Mouse (Mus musculus) spleen, adult 2 months (tissue): ENCODE measurements at regions not wholly inside any gene's neighbourhood (a gene's known extent, or its start where the extent isn't known, plus 50 kb on each side); places are given as distances from the start of the nearest gene placed in this dataset.

Source experiments
- CTCF ChIP-seq: fragments of 200-500 bp; IDR thresholded peaks from 2 replicates; pipeline ENCODE4 v1.5.1; 2011; ENCODE audit warnings: mild to moderate bottlenecking, inconsistent platforms; ENCODE audit not compliant: insufficient read depth, insufficient read length, insufficient replicate concordance; ENCODE audit errors: extremely low read depth
- POLR2A ChIP-seq: fragments of 200-500 bp; IDR thresholded peaks from 2 replicates; pipeline ENCODE4 v1.6.1; 2011; ENCODE audit warnings: low read depth, low read length, inconsistent platforms

DNA sequence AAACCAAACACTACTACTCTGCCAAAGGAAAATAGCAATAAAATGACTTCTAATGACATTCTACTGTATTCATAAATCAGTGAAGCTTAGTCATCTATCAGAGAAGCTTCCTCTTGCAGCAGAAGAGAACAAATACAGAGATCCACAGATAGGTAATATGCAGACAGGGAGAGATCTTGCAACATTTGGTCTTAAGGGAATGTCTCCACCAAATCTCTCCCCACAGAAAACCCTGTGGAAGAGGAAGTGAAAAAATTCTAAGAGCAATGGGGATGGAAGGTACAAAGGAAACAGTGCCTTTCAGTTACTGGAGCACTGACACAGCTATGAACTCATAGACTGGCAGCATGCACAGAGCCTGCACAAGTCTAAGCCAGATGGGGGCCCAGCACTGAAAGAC, 202.4 kb upstream of the Dkk2 start:
- no peak for TF ChIP-seq CTCF
- TF ChIP-seq POLR2A = no peak
